Mouse (Mus musculus) hindbrain, embryonic 14.5 days (tissue): ENCODE results near the gene Plppr3. TPM values are rescaled to one million over a fixed set of nuclear protein-coding genes. Genes with fewer than 3 reads are reported as not detected.
"Not testable (repeated sequence)": the region's sequence is repeated elsewhere in the genome, so short reads cannot be mapped to it uniquely, and the experiment has no call there.

Experiments
- ATAC-seq: fragments of 200-750 bp; cut with Nextera tagmentation; 2 replicates; pipeline ENCODE4 v1.8.0; 2017; ENCODE audit warnings: moderate number of reproducible peaks, mild to moderate bottlenecking, moderate TSS enrichment, moderate library complexity; ENCODE audit not compliant: low FRiP score
- DNase-seq: peaks from one replicate; pipeline ENCODE4 v3.0.0-alpha.2; 2015; ENCODE audit warnings: low spot score
- H3K27ac ChIP-seq: fragments of 300-500 bp; sonication (generic); 2 replicates; pipeline ENCODE4 v1.5.1; 2014; ENCODE audit warnings: mild to moderate bottlenecking, moderate library complexity
- H3K27me3 ChIP-seq: fragments of 300-500 bp; sonication (generic); 2 replicates; pipeline ENCODE4 v1.6.1; 2014; ENCODE audit warnings: mild to moderate bottlenecking, low read length, mixed read lengths; ENCODE audit not compliant: control insufficient read depth, insufficient read depth
- H3K36me3 ChIP-seq: fragments of 300-500 bp; sonication (generic); replicated peaks from 2 replicates; pipeline ENCODE4 v1.6.1; 2014; ENCODE audit not compliant: control insufficient read depth, insufficient read depth
- H3K4me1 ChIP-seq: fragments of 300-500 bp; sonication (generic); replicated peaks from 2 replicates; pipeline ENCODE4 v1.6.1; 2014; ENCODE audit warnings: antibody characterized with exemption, low read length, mixed read lengths; ENCODE audit not compliant: control insufficient read depth, insufficient read depth
- H3K4me2 ChIP-seq: fragments of 300-500 bp; sonication (generic); replicated peaks from 2 replicates; pipeline ENCODE4 v1.6.1; 2014; ENCODE audit warnings: mild to moderate bottlenecking, moderate library complexity
- H3K4me3 ChIP-seq: fragments of 300-500 bp; sonication (generic); replicated peaks from 2 replicates; pipeline ENCODE4 v1.5.1; 2014; ENCODE audit warnings: mild to moderate bottlenecking, low read length
- H3K9ac ChIP-seq: fragments of 300-500 bp; sonication (generic); 2 replicates; pipeline ENCODE4 v1.6.1; 2014
- H3K9me3 ChIP-seq: fragments of 300-500 bp; sonication (generic); 2 replicates; pipeline ENCODE4 v1.6.1; 2016; ENCODE audit warnings: low read length; ENCODE audit not compliant: control insufficient read depth
- WGBS: fragments of 180-500 bp; shearing (Covaris S2); extraction: QIAGEN DNeasy Blood & Tissue Kit; methylation state at CpG from one replicate; pipeline ENCODE4 v1.1.7; 2014; 5-methylcytosine and 5-hydroxymethylcytosine counted together
- polyA plus RNA-seq: library from polyadenylated mRNA; unstranded; fragments of >200 nt; fragmentation: Nextera tagmentation; extraction: Ambion mirVana; gene quantifications from 2 replicates; pipeline ENCODE4 v1.2.1, GENCODE M21; 2014

Gene Plppr3
- polyA plus RNA-seq, 1 experiment from 2014 or later = 288 TPM

- no peak for DNase-seq
- Histone ChIP-seq H3K4me1 (peaks cover 11% of the 10 kb centered on the region), H3K4me3 (no peak overlapping the region), H3K27me3 (no peaks in the 10 kb centered on the region), H3K36me3 (peaks cover 56% of the 10 kb centered on the region), H3K4me2 (no peak overlapping the region), H3K9ac (no peak overlapping the region), H3K27ac (no peak overlapping the region), H3K9me3 (no peaks in the 10 kb centered on the region)
- no peak for ATAC-seq
- 92% methylated on average over 9 of the region's 9 CpGs for WGBS
Measured at GRCm38 (mm10) chr10:79906712-79907111, 32.3 kb upstream of the Plppr3 start.

DNA sequence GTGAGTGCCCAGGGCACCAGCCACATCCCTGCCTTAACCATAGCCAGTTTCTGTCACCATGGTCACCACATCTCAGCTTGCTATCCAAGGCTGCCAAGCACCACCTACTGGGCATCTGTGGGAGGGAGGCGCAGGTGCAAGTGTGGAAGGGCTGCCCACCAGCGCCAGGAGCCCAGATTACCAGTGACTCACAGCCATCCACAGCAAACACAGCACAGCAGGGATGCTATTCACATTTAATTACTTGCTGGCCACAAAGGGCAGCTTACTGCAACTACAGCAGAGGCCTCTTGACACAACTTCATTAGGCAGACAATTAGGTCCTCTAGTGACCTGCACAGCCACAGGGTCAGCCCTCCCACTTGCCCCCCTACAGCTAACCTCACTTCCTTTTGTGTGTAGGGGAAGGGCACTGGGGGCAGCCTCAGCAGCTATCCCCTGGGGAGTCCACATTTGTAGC is 26.5 kb upstream of the Plppr3 start:
- ATAC-seq = peak; percentile 59
- Histone ChIP-seq H3K36me3 (peaks cover 80% of the 10 kb centered on the region), H3K4me1 (peaks cover 8% of the 10 kb centered on the region; the same call in 1 of the 2 replicates), H3K9ac (0 out of 2 replicates have a peak overlapping the region, but pooled peaks have one; percentile 8), H3K4me3 (no peak overlapping the region), H3K9me3 (no peaks in the 10 kb centered on the region), H3K4me2 (no peak overlapping the region), H3K27ac (peak overlapping the region; percentile 20; the same call in 1 of the 2 replicates), H3K27me3 (no peaks in the 10 kb centered on the region)
- 16% methylated on average over 2 of the region's 2 CpGs for WGBS
- no peak for DNase-seq

GRCm38 (mm10) chr10:79897316-79898245 is 23.1 kb upstream of the Plppr3 start:
- no peak overlapping the region; the same call in 1 of the 2 replicates for H3K9ac ChIP-seq
- H3K27me3 ChIP-seq = no peaks in the 10 kb centered on the region
- WGBS = 56% methylated on average over 20 of the region's 20 CpGs
- H3K27ac ChIP-seq = no peak overlapping the region
- H3K4me3 ChIP-seq = no peak overlapping the region
- ATAC-seq = no peak
- no peak for DNase-seq
- no peaks in the 10 kb centered on the region for H3K9me3 ChIP-seq
- peaks cover 65% of the 10 kb centered on the region for H3K36me3 ChIP-seq
- H3K4me2 ChIP-seq = no peak overlapping the region
- H3K4me1 ChIP-seq = peaks cover 8% of the 10 kb centered on the region; the same call in 1 of the 2 replicates

- WGBS = 89% methylated on average over 13 of the region's 13 CpGs
Measured at GRCm38 (mm10) chr10:79896814-79897213, 22.4 kb upstream of the Plppr3 start.

DNA sequence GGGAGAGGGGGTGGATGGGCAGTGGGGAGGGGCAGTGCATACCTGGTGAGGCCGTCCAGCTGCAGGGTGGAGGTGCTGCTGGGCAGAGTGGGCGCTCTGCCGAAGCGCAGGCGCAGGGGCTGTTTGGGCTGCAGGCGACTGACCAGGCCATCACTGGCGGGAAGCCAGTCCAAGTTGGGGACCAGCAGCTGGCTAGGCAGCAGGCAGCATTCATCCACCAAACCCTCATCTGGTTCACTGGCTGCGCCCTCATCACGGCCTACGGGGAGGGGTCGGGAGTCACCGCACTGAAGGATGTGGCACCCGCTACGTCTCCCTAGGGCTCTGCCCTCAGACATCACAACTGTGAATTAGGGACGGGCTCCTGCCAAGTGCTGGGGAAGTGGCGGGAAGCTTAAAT is 21.9 kb upstream of the Plppr3 start:
- Histone ChIP-seq H3K36me3 (peaks cover 54% of the 10 kb centered on the region), H3K4me1 (peaks cover 6% of the 10 kb centered on the region; the same call in 1 of the 2 replicates), H3K9ac (no peak overlapping the region)

More at GRCm38 (mm10) chr10:79896814-79897213, 22.4 kb upstream of the Plppr3 start:
- H3K4me1 ChIP-seq = peaks cover 8% of the 10 kb centered on the region; the same call in 1 of the 2 replicates
- H3K9ac ChIP-seq = no peak overlapping the region
- no peaks in the 10 kb centered on the region for H3K27me3 ChIP-seq
- H3K36me3 ChIP-seq = peaks cover 59% of the 10 kb centered on the region
- H3K4me2 ChIP-seq = no peak overlapping the region
- no peaks in the 10 kb centered on the region for H3K9me3 ChIP-seq
- no peak overlapping the region for H3K4me3 ChIP-seq
- DNase-seq = no peak
- H3K27ac ChIP-seq = no peak overlapping the region
- no peak for ATAC-seq

GRCm38 (mm10) chr10:79892451-79893118 is 18.2 kb upstream of the Plppr3 start:
- not testable (repeated sequence) for H3K4me2 ChIP-seq, H3K9me3 ChIP-seq, H3K27me3 ChIP-seq, H3K4me3 ChIP-seq, H3K4me1 ChIP-seq, H3K9ac ChIP-seq, H3K27ac ChIP-seq
- peaks cover 31% of the 10 kb centered on the region for H3K36me3 ChIP-seq
- WGBS = 46% methylated on average over 22 of the region's 22 CpGs
- DNase-seq = peak; percentile 79
- ATAC-seq = peak; percentile 21; the same call in 1 of the 2 replicates

More for the DNA sequence above, 21.9 kb upstream of the Plppr3 start:
- Histone ChIP-seq H3K27me3 (no peaks in the 10 kb centered on the region), H3K27ac (no peak overlapping the region), H3K4me2 (no peak overlapping the region), H3K9me3 (no peaks in the 10 kb centered on the region), H3K4me3 (no peak overlapping the region)
- DNase-seq (no peak), ATAC-seq (no peak)
- WGBS = 89% methylated on average over 16 of the region's 16 CpGs

DNA sequence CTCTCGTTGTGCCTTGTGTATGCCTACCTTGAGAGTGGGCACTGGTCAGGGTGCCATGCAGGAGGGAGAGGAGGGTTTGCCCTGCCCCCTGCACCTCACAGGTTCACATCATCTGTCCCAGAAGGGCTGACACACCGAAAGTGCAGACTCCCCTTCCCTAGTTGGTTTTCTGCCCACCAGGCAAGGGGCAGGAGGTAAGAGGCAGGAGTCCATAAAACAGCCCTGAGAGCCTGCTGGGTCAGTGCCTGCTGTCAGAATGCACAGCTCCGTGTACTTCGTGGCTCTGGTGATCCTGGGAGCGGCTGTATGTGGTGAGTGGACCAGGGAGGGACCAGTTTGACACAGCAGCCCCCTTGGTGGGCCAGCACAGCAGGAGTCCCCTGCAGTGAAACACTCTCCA is 16.2 kb upstream of the Plppr3 start, which contains the start of gene Cfd:
Gene Cfd (plus strand): TSS at position 184 of the 400 bp plus-strand sequence.
- DNase-seq (no peak), ATAC-seq (no peak)
- no peak within 1 kb of the TSS for H3K9ac ChIP-seq
- no peak within 1 kb of the TSS for H3K4me3 ChIP-seq
- H3K9me3 ChIP-seq = no peaks in the 10 kb centered on the region
- H3K4me2 ChIP-seq = no peak within 1 kb of the TSS
- 35% methylated on average over 5 of the region's 5 CpGs for WGBS
- H3K27me3 ChIP-seq = no peaks in the 10 kb centered on the region
- H3K4me1 ChIP-seq = no peaks in the 10 kb centered on the region
- peaks cover 14% of the 10 kb centered on the region for H3K36me3 ChIP-seq
- H3K27ac ChIP-seq = no peak within 1 kb of the TSS

- Histone ChIP-seq H3K36me3 (peaks cover 6% of the 10 kb centered on the region; the same call in 1 of the 2 replicates), H3K27me3 (no peaks in the 10 kb centered on the region), H3K4me2 (no peak overlapping the region), H3K4me3 (no peak overlapping the region), H3K9me3 (no peaks in the 10 kb centered on the region), H3K4me1 (no peaks in the 10 kb centered on the region), H3K27ac (no peak overlapping the region), H3K9ac (no peak overlapping the region)
- ATAC-seq = no peak
- WGBS = 91% methylated on average over 2 of the region's 2 CpGs
- no peak for DNase-seq
Measured at GRCm38 (mm10) chr10:79889386-79889785, 15.0 kb upstream of the Plppr3 start.

GRCm38 (mm10) chr10:79886611-79887010 is 12.2 kb upstream of the Plppr3 start:
- Histone ChIP-seq H3K4me1 (peaks cover 5% of the 10 kb centered on the region; the same call in 1 of the 2 replicates), H3K27me3 (peaks cover 15% of the 10 kb centered on the region; the same call in 1 of the 2 replicates), H3K9me3 (no peaks in the 10 kb centered on the region), H3K36me3 (no peaks in the 10 kb centered on the region), H3K9ac (no peak overlapping the region), H3K27ac (no peak overlapping the region), H3K4me3 (no peak overlapping the region), H3K4me2 (no peak overlapping the region)
- DNase-seq (no peak), ATAC-seq (no peak)
- WGBS = 81% methylated on average over 8 of the region's 8 CpGs
